Comparison of ENCODE assay signal across 8 mouse cellular contexts in the genomic region with DNA sequence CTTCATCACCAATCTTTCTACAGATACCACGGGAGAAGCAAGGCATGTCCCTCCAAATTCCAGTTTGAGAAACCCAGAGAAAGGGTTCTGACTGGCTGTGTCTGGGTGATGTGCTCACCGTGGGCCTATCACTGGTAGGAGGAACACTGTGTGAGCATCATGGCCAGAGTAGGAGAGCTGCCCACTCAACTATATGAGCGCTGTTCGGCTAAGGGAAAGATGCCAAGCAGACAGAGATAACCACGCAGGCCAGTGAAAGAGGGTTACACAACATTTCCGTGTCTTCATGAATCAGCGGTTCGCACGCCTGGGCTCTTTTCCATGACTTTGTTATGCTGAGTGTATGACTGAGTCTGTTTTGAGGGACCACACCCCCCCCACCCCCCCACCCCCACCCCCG.
DNase-seq lines count a peak whose midpoint lies in the region; ATAC-seq and TF ChIP-seq lines count a peak whose summit lies in the region.

No protein-coding gene starts in this region.

- peak; percentile 85 for ATAC-seq in heart, postnatal 0 days (ENCODE audit: insufficient read depth, low read depth)
- ATAC-seq in lung, embryonic 16.5 days (ENCODE audit: low read depth) = peak; percentile 76

- WGBS in heart, embryonic 10.5 days = 82% methylated on average over 10 of the region's 10 CpGs
- WGBS in heart, postnatal 0 days = 33% methylated on average over 10 of the region's 10 CpGs
- WGBS in lung, embryonic 16.5 days = 56% methylated on average over 10 of the region's 10 CpGs

- no peak overlapping the region for H3K27ac ChIP-seq in heart, embryonic 10.5 days
- H3K27ac ChIP-seq in heart, postnatal 0 days (ENCODE audit: low read depth) = no peak overlapping the region
- no peak overlapping the region for H3K27ac ChIP-seq in lung, embryonic 16.5 days (ENCODE audit: low read length)

- H3K4me1 ChIP-seq in heart, embryonic 10.5 days = 0 out of 2 replicates have a peak, but pooled peaks cover 2% of the 10 kb centered on the region
- no peaks in the 10 kb centered on the region for H3K4me1 ChIP-seq in heart, postnatal 0 days (ENCODE audit: control insufficient read depth, insufficient read depth)
- peaks cover 8% of the 10 kb centered on the region; the same call in 1 of the 2 replicates for H3K4me1 ChIP-seq in lung, embryonic 16.5 days (replicated peaks; ENCODE audit: control insufficient read depth, insufficient read depth, low read length)

- no peak for TF ChIP-seq CTCF in heart, postnatal 0 days (IDR thresholded peaks at IDR 0.05; ENCODE audit: low read depth)

- no peak overlapping the region for H3K9ac ChIP-seq in heart, postnatal 0 days (replicated peaks; ENCODE audit: low read depth, low read length)
- no peak overlapping the region for H3K9ac ChIP-seq in lung, embryonic 16.5 days (ENCODE audit: low read length)

- H3K36me3 ChIP-seq in heart, embryonic 10.5 days = no peaks in the 10 kb centered on the region
- no peaks in the 10 kb centered on the region for H3K36me3 ChIP-seq in heart, postnatal 0 days (replicated peaks; ENCODE audit: control insufficient read depth, insufficient read depth, low read length)
- H3K36me3 ChIP-seq in lung, embryonic 16.5 days (ENCODE audit: control insufficient read depth, insufficient read depth, low read length) = no peaks in the 10 kb centered on the region

- no peak overlapping the region for H3K4me3 ChIP-seq in heart, embryonic 10.5 days
- no peak overlapping the region for H3K4me3 ChIP-seq in heart, postnatal 0 days (ENCODE audit: low read depth, low read length)
- H3K4me3 ChIP-seq in lung, embryonic 16.5 days (ENCODE audit: low read length) = no peak overlapping the region

- no peak overlapping the region for H3K4me2 ChIP-seq in heart, postnatal 0 days (ENCODE audit: low read depth, low read length)
- no peak overlapping the region for H3K4me2 ChIP-seq in lung, embryonic 16.5 days (ENCODE audit: low read depth, low read length)

- no peak for TF ChIP-seq EP300 in heart, postnatal 0 days (IDR thresholded peaks at IDR 0.05; ENCODE audit: low read depth)

- peak; percentile 80 to 87 for DNase-seq in heart, adult 18-20 months
- DNase-seq in heart, embryonic 10.5 days (ENCODE audit: low spot score) = no peak
- DNase-seq in NIH3T3 (ENCODE audit: low read depth) = peak; percentile 86
- DNase-seq in heart, postnatal 0 days (ENCODE audit: low spot score) = peak; percentile 90
- no peak for DNase-seq in thymus, adult 18-20 months
- DNase-seq in cerebellum, adult 8-10 months = no peak
- no peak for DNase-seq in spleen, postnatal 4 days (ENCODE audit: low spot score in 2 of 2)

- H3K9me3 ChIP-seq in heart, embryonic 10.5 days = no peaks in the 10 kb centered on the region
- no peaks in the 10 kb centered on the region for H3K9me3 ChIP-seq in heart, postnatal 0 days (replicated peaks; ENCODE audit: control insufficient read depth, low read length)
- H3K9me3 ChIP-seq in lung, embryonic 16.5 days (ENCODE audit: control insufficient read depth, low read length) = no peaks in the 10 kb centered on the region

- no peaks in the 10 kb centered on the region for H3K27me3 ChIP-seq in heart, embryonic 10.5 days (ENCODE audit: insufficient read depth, poor library complexity, severe bottlenecking)
- H3K27me3 ChIP-seq in heart, postnatal 0 days (ENCODE audit: control insufficient read depth, insufficient read depth, low read length) = no peaks in the 10 kb centered on the region
- H3K27me3 ChIP-seq in lung, embryonic 16.5 days (ENCODE audit: control insufficient read depth, insufficient read depth, low read depth, low read length) = no peaks in the 10 kb centered on the region

Comparison
In these comparisons a context has a peak if more than half of its experiments do, and no peak if none do; other contexts are left out.
1. DNase-seq: peak in heart, adult 18-20 months (2 of 2), NIH3T3 (single experiment) and heart, postnatal 0 days (single experiment); none in heart, embryonic 10.5 days (single experiment), thymus, adult 18-20 months (0 of 2), cerebellum, adult 8-10 months (single experiment) and spleen, postnatal 4 days (0 of 2).